Mouse (Mus musculus) kidney, adult 2 months (tissue): Measurements from ENCODE around the gene H2-DMb1. TPM values are rescaled to one million over a fixed set of nuclear protein-coding genes. Genes with fewer than 3 reads are reported as not detected.

Experiments used
- DNase-seq: peaks from one replicate; pipeline ENCODE4 v3.0.0; 2021
- H3K27ac ChIP-seq: fragments of 200-500 bp; 2 replicates; pipeline ENCODE4 v1.5.1; 2012; ENCODE audit warnings: low read depth, low read length, control low read depth, inconsistent platforms; ENCODE audit not compliant: insufficient read depth
- H3K27me3 ChIP-seq: fragments of 200-500 bp; replicated peaks from 2 replicates; pipeline ENCODE4 v1.6.1; 2012; ENCODE audit warnings: mild to moderate bottlenecking, moderate library complexity, low read length, inconsistent platforms; ENCODE audit not compliant: control insufficient read depth, insufficient read depth
- H3K36me3 ChIP-seq: fragments of 200-500 bp; 2 replicates; pipeline ENCODE4 v1.6.1; 2012; ENCODE audit warnings: mild to moderate bottlenecking, moderate library complexity, low read length, inconsistent platforms; ENCODE audit not compliant: control insufficient read depth, insufficient read depth
- H3K4me1 ChIP-seq: fragments of 200-500 bp; 2 replicates; pipeline ENCODE4 v1.6.1; 2011; ENCODE audit warnings: low read length; ENCODE audit not compliant: control insufficient read depth, insufficient read depth
- H3K4me3 ChIP-seq: fragments of 200-500 bp; 2 replicates; pipeline ENCODE4 v1.5.1; 2011; ENCODE audit warnings: mild to moderate bottlenecking, low read depth, low read length, control low read depth; ENCODE audit not compliant: insufficient read depth
- CTCF ChIP-seq: fragments of 200-500 bp; conservative IDR thresholded peaks from 2 replicates; pipeline ENCODE4 v1.5.1; 2011; ENCODE audit warnings: low read depth, mild to moderate bottlenecking, control low read depth, low read length, moderate library complexity, mixed read lengths; ENCODE audit not compliant: insufficient read depth, insufficient read length
- POLR2A ChIP-seq: fragments of 200-500 bp; IDR thresholded peaks from one replicate; pipeline ENCODE4 v1.6.1; 2011; ENCODE audit warnings: low read depth, low read length, control low read depth
- whole genome bisulfite sequencing: fragments of 180-500 bp; shearing (Covaris S2); methylation state at CpG from one replicate; pipeline ENCODE4 v1.1.7; 2018; 5-methylcytosine and 5-hydroxymethylcytosine counted together
- polyA plus RNA-seq: library from polyadenylated mRNA; depleted of rRNA; stranded (reverse); fragments of >200 nt; gene quantifications from 2 replicates; pipeline ENCODE4 v1.2.3, GENCODE M21; 2012; rRNA removed

H2-DMb1 gene
- polyA plus RNA-seq = 72.3 and 80.5 TPM in 2 replicates

DNA sequence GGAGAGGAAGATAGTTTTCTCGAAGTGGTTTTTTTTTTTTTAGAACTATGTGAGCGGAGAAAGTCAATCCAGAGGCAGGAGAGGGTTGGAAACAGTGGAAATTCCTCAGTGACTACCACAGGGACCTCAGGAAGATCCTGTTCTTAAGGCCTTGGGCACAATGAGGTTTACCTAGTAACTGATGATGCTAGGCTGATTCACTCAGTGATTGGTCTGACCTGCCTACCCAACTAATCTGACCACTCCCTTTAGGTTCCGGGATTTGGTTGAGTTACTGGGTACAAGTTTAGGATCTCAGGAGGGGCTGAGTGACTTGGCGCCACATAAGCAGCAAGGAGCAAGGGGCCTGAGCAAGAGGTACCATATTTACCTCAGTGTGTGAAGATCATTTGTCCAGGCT, at the start of gene H2-DMb1:
H2-DMb1 (plus strand) TSS at position 150 of the 400 bp plus-strand sequence.
- Histone ChIP-seq H3K4me1 (no peaks in the 10 kb centered on the region), H3K27me3 (no peaks in the 10 kb centered on the region; the same call in 1 of the 2 replicates), H3K27ac (no peak within 1 kb of the TSS; the same call in 1 of the 2 replicates), H3K4me3 (peak within 1 kb of the TSS; percentile 35), H3K36me3 (no peaks in the 10 kb centered on the region)
- TF ChIP-seq CTCF = no peak
- no peak for TF ChIP-seq POLR2A
- 25% methylated on average over 4 of the region's 4 CpGs for WGBS
- DNase-seq = peak; percentile 87

DNA sequence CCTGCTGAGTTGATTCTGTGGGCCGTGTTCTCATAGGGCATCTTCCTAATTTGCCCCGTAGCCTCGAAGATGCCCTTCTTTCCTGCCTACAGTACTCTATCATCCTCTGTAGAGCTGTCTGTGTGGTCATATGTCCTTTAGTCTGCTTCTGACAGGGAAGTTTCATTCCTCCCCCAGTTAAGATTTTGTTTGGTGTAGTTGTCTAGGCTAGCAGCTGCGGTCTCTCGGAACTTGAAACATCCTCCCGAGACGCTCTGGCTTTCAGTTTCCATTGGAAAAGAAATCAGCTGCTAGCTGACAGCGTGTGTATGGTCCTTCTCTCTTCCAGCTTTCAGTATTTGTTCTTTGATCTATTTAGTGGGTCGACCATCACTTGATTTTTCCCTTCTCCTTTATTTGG, 48.1 kb upstream of the H2-DMb1 start:
- H3K27ac ChIP-seq = no peak overlapping the region
- no peaks in the 10 kb centered on the region for H3K36me3 ChIP-seq
- WGBS = 72% methylated on average over 9 of the region's 9 CpGs
- peaks cover 2% of the 10 kb centered on the region; the same call in 1 of the 2 replicates for H3K4me1 ChIP-seq
- TF ChIP-seq CTCF (no peak), POLR2A (no peak)
- H3K27me3 ChIP-seq = no peaks in the 10 kb centered on the region
- no peak overlapping the region for H3K4me3 ChIP-seq
- no peak for DNase-seq

DNA sequence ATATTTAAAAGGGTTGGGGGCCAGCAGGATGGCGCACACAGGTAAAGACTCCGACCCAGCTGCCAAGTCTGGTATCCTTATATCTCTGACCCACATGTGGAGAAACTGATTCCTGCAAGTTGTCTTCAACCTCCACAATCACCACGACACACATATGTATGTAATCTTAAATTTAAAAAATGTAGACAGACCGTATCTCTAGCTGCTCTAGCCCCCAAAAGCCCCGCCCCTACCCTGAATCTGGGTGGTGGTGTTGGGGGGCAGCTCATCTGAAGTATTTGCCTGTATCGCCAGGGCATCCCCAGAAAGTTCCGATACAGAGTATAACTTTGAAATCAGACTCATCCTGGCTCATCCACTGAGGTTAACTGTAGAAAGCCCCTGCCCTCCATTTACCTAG, 46.3 kb upstream of the H2-DMb1 start:
- DNase-seq = no peak
- TF ChIP-seq CTCF (no peak), POLR2A (no peak)
- WGBS = 93% methylated on average over 7 of the region's 7 CpGs
- no peak overlapping the region for H3K4me3 ChIP-seq
- no peak overlapping the region for H3K27ac ChIP-seq
- H3K4me1 ChIP-seq = no peaks in the 10 kb centered on the region
- H3K27me3 ChIP-seq = no peaks in the 10 kb centered on the region
- peaks cover 2% of the 10 kb centered on the region for H3K36me3 ChIP-seq

DNA sequence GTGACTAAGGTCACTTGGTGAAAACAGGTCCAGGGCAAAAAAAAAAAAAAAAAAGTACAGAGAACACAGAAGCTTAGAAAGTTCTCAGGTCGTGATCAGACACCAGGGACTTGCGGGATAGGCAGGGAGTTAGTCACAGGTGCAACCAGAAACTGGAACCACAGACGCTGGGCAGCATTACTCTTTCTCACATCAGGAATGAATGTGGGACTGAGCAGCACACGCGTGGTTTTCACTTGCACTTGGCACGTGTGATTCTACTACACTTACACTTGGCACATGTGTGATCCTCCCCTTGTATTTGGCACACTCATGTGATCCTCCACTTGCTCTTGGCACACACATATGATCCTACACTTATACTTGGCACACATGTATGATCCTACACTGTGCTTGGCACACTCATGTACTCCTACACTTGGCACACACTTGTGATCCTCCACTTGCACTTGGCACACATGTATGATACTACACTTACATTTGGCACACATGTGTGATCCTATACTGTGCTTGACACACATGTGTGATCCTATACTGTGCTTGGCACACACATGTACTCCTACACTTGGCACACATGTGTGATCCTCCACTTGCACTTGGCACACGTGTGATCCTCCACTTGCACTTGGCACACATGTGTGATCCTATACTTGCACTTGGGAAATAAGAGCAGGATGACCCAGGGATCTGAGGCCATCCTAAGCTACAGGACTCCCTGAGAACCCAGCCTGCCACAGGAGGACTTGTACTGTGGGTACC, 45.6 kb upstream of the H2-DMb1 start:
- 81% methylated on average over 7 of the region's 7 CpGs for WGBS
- H3K27me3 ChIP-seq = no peaks in the 10 kb centered on the region
- H3K4me3 ChIP-seq = no peak overlapping the region
- TF ChIP-seq POLR2A = no peak
- H3K4me1 ChIP-seq = no peaks in the 10 kb centered on the region
- DNase-seq = no peak
- H3K36me3 ChIP-seq = peaks cover 8% of the 10 kb centered on the region
- no peak overlapping the region for H3K27ac ChIP-seq

DNA sequence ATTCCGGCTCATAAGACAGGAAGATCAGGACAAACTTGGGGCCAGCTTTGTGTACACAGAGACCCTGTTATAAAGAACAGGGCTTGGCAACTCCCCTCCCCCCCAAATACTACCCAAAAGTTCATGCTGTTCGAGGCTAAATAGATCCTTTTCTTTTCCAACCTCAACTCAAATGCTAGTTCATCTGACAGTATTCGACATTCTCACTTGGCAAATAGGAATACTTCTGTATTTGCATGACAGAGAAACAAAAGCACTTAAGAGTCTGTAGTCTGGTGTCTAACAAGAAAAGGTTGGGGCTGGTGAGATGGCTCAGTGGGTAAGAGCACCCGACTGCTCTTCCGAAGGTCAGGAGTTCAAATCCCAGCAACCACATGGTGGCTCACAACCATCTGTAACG, 44.4 kb upstream of the H2-DMb1 start:
- Histone ChIP-seq H3K27me3 (no peaks in the 10 kb centered on the region), H3K4me3 (no peak overlapping the region), H3K27ac (no peak overlapping the region), H3K4me1 (no peaks in the 10 kb centered on the region), H3K36me3 (peaks cover 19% of the 10 kb centered on the region)
- WGBS = 71% methylated on average over 6 of the region's 6 CpGs
- no peak for TF ChIP-seq POLR2A
- no peak for TF ChIP-seq CTCF
- DNase-seq = no peak

DNA sequence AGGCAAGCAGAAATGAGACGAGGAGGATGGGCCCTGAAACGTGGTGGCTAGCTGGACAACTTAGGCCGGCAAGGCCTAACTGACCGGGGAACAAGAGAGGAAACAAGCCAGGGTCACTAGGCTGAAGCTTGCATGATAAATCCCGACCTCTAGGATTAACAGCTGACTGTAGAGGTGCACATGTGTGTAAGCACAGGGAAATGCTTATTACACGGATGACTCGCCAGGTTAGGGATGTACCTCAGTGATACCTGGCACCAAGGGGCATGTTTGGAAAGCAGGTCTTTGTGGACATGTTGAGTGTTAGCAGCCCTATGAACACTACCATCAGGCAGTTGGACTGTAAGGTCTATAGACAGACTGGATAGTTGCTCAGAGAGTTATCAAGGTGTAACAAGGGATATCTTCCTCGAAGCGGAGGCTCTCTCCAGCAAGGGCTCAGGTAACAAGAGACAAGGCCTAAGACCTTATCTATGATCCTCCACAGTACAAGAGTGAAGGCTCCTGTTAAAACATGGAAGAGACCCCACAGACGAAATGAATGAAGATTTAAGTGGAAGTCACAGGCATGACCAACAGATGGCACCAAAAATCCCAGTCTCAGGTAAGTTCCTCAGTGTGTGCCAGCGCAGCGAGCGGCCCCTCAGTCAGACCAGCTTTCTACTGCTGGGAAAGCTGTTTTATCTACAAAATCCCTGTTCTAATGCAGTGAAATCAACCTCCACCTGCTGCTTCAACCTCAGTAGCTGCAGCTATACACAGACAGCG, 43.6 kb upstream of the H2-DMb1 start:
- Histone ChIP-seq H3K27ac (no peak overlapping the region), H3K36me3 (peaks cover 26% of the 10 kb centered on the region), H3K4me3 (no peak overlapping the region), H3K27me3 (no peaks in the 10 kb centered on the region), H3K4me1 (no peaks in the 10 kb centered on the region)
- no peak for DNase-seq
- TF ChIP-seq POLR2A (no peak), CTCF (peak; percentile 29; the same call in 1 of the 2 replicates)
- 78% methylated on average over 14 of the region's 14 CpGs for WGBS

DNA sequence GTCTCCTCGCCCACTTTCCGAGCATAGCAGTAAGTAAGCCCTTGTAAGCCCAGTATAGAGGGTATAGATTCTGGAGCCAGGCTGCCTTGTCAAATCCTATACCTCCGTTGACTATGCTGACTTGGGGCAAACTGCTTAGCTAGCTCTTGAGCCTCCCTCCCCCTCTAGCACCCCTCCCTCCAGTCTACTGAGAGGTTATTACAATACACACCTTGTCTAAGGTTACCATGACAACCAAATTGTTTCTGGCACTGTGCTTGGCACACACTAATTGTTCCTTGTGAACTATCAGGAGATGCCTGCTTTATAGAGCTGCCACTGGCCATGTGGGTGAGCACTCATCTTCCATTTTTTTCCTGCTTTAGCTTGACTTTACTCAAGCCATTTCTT, 43.1 kb upstream of the H2-DMb1 start:
- TF ChIP-seq CTCF (no peak), POLR2A (no peak)
- Histone ChIP-seq H3K4me1 (no peaks in the 10 kb centered on the region), H3K27me3 (no peaks in the 10 kb centered on the region), H3K4me3 (no peak overlapping the region), H3K36me3 (peaks cover 28% of the 10 kb centered on the region), H3K27ac (no peak overlapping the region)
- no peak for DNase-seq
- WGBS = 71% methylated on average over 3 of the region's 3 CpGs

DNA sequence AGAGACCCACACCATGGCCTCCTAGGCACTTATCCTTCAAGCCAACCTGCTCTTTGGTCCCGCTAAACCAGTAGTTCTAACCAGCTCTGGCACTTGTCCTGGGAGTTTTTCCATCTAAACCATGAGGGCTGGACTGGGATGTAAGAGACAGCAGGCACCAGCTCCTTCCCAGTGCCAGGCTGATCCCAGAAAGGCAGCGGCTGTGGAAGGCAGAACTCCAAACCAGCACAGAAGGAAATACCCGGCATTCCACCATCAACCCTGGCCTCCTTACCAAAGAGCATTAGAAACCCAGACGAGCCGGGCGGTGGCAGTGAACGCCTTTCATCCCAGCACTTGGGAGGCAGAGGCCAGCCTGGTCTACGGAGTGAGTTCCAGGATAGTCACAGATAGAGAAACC, 42.6 kb upstream of the H2-DMb1 start:
- H3K27me3 ChIP-seq = no peaks in the 10 kb centered on the region
- DNase-seq = no peak
- no peak overlapping the region for H3K27ac ChIP-seq
- H3K4me1 ChIP-seq = no peaks in the 10 kb centered on the region
- no peak overlapping the region for H3K4me3 ChIP-seq
- WGBS = 41% methylated on average over 8 of the region's 8 CpGs
- H3K36me3 ChIP-seq = peaks cover 32% of the 10 kb centered on the region
- no peak for TF ChIP-seq CTCF
- no peak for TF ChIP-seq POLR2A
